Mouse (Mus musculus) G1E (cell line): ENCODE measurements around the gene Ndufa13.

ENCODE experiments used
- CTCF ChIP-seq: IDR thresholded peaks from 2 replicates; pipeline ENCODE4 v1.5.1; 2012; ENCODE audit warnings: low read depth, low read length, inconsistent platforms, mixed read lengths
- GATA1 ChIP-seq: IDR thresholded peaks from 2 replicates; pipeline ENCODE4 v1.6.1; 2012; ENCODE audit warnings: borderline replicate concordance, low read length, inconsistent platforms, mixed read lengths

- TF ChIP-seq CTCF = no peak
- no peak for TF ChIP-seq GATA1
These were observed 4.5 kb downstream of the Ndufa13 start for GRCm38 (mm10) chr8:69897857-69898256.
